Mouse (Mus musculus): ENCODE data around the gene Teddm1a. TPM values are rescaled to one million over a fixed set of nuclear protein-coding genes. Genes with fewer than 3 reads are reported as not detected.
A peak's percentile ranks its signal among the peaks of the same experiment; 100 is the strongest.

Gene Teddm1a
- polyA plus RNA-seq, 1 experiment from 2014 or later, result not detected

DNA sequence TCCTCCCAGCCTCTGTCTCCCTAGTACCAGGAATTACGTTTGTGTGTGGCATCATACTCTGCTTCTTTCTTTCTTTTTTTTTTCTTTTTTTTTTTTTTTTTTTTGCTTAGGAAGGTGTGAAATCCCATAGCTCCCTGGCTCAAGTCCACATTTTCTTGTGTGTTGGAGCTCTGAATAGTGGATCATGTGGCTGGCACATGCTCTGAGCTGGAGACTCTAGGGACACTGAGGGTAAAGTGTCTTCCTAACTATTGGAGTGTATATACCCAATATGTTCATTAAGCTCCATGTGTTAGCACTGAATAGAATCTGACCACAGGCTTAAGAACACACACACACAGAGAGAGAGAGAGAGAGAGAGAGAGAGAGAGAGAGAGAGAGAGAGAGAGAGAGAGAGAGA lies 42.2 kb downstream of the Teddm1a start:
- WGBS (ENCODE audit: insufficient replicate concordance), result 45% methylated on average over 1 of the region's 1 CpGs
- no peaks in the 10 kb centered on the region for H3K27me3 ChIP-seq (replicated peaks)
- ATAC-seq, result no peak
- H3K9ac ChIP-seq, result no peak overlapping the region
- no peak overlapping the region for H3K4me2 ChIP-seq
- no peak overlapping the region for H3K27ac ChIP-seq
- no peaks in the 10 kb centered on the region for H3K36me3 ChIP-seq
- H3K4me1 ChIP-seq, result peaks cover 6% of the 10 kb centered on the region; the same call in 1 of the 2 replicates
- no peak overlapping the region for H3K4me3 ChIP-seq
- no peaks in the 10 kb centered on the region for H3K9me3 ChIP-seq (replicated peaks)

GRCm38 (mm10) chr1:153935844-153936380 lies 44.4 kb downstream of the Teddm1a start:
- ATAC-seq, result no peak
- no peak overlapping the region for H3K4me3 ChIP-seq
- no peak overlapping the region for H3K27ac ChIP-seq
- no peaks in the 10 kb centered on the region for H3K27me3 ChIP-seq (replicated peaks)
- no peak overlapping the region for H3K4me2 ChIP-seq
- no peaks in the 10 kb centered on the region for H3K9me3 ChIP-seq (replicated peaks)
- H3K9ac ChIP-seq, result no peak overlapping the region
- peaks cover 6% of the 10 kb centered on the region; the same call in 1 of the 2 replicates for H3K4me1 ChIP-seq
- 64% methylated on average over 12 of the region's 12 CpGs for WGBS (ENCODE audit: insufficient replicate concordance)
- H3K36me3 ChIP-seq, result no peaks in the 10 kb centered on the region

- H3K4me2 ChIP-seq, result no peak overlapping the region
- peak; percentile 79 for ATAC-seq
- H3K9ac ChIP-seq, result no peak overlapping the region
- 88% methylated on average over 2 of the region's 2 CpGs for WGBS (ENCODE audit: insufficient replicate concordance)
- no peak overlapping the region; the same call in 1 of the 2 replicates for H3K27ac ChIP-seq
- no peak overlapping the region for H3K4me3 ChIP-seq
- no peaks in the 10 kb centered on the region for H3K9me3 ChIP-seq (replicated peaks)
- H3K36me3 ChIP-seq, result no peaks in the 10 kb centered on the region
- H3K27me3 ChIP-seq (replicated peaks), result no peaks in the 10 kb centered on the region
- H3K4me1 ChIP-seq, result peaks cover 6% of the 10 kb centered on the region; the same call in 1 of the 2 replicates
These were observed 45.5 kb downstream of the Teddm1a start for GRCm38 (mm10) chr1:153937025-153937424.

- H3K27me3 ChIP-seq (replicated peaks), result no peaks in the 10 kb centered on the region
- WGBS (ENCODE audit: insufficient replicate concordance), result 76% methylated on average over 2 of the region's 2 CpGs
These were observed 49.4 kb downstream of the Teddm1a start for GRCm38 (mm10) chr1:153940986-153941385.

More at GRCm38 (mm10) chr1:153940986-153941385, 49.4 kb downstream of the Teddm1a start:
- Histone ChIP-seq H3K36me3 (no peaks in the 10 kb centered on the region), H3K9ac (no peak overlapping the region), H3K9me3 (replicated peaks) (no peaks in the 10 kb centered on the region), H3K4me3 (no peak overlapping the region), H3K27ac (no peak overlapping the region), H3K4me2 (no peak overlapping the region), H3K4me1 (peaks cover 6% of the 10 kb centered on the region; the same call in 1 of the 2 replicates)
- no peak for ATAC-seq

Small RNAs within 50 kb of the gene (microRNA-seq; reads per million reads assigned to microRNA genes)
- 29.9 reads per million, percentile 36 among the genes with 10 or more reads in this experiment for gene Mir8114

Other genes starting within 250 kb of the Teddm1a start
- gene Rgs8, start 238.7 kb upstream of the Teddm1a start, polyA plus RNA-seq (2016; fragmentation: Nextera tagmentation; extraction: Ambion mirVana), result 0.10 and 0.22 TPM in 2 replicates
- 0.57 and 0.81 TPM in 2 replicates for gene Rgs16, start 151.4 kb upstream of the Teddm1a start, polyA plus RNA-seq (2016; fragmentation: Nextera tagmentation; extraction: Ambion mirVana)
- 10.4 TPM in 2 replicates for gene Rnasel, start 142.3 kb upstream of the Teddm1a start, polyA plus RNA-seq (2016; fragmentation: Nextera tagmentation; extraction: Ambion mirVana)
- gene Rgsl1, start 47.6 kb upstream of the Teddm1a start, polyA plus RNA-seq (2016; fragmentation: Nextera tagmentation; extraction: Ambion mirVana), result 0.04 TPM in 1 of 2 replicates, not detected in the other
- gene Teddm1b, start 17.4 kb upstream of the Teddm1a start, polyA plus RNA-seq (2016; fragmentation: Nextera tagmentation; extraction: Ambion mirVana), result 0.25 and 0.26 TPM in 2 replicates
- gene Glul, start 8.2 kb downstream of the Teddm1a start, polyA plus RNA-seq (2016; fragmentation: Nextera tagmentation; extraction: Ambion mirVana), result 100 and 107 TPM in 2 replicates
- gene Teddm2, start 8.5 kb downstream of the Teddm1a start, polyA plus RNA-seq (2016; fragmentation: Nextera tagmentation; extraction: Ambion mirVana), result 0.36 and 0.44 TPM in 2 replicates

Measured in liver, embryonic 12.5 days (tissue).